Mouse (Mus musculus) C2C12 (cell line): Measurements from ENCODE around the gene Slit3.

Experiments used
- CTCF ChIP-seq: IDR thresholded peaks from one replicate; pipeline ENCODE4 v1.5.1; 2011; ENCODE audit not compliant: control insufficient read depth, insufficient read depth, insufficient read length
- MAX ChIP-seq: IDR thresholded peaks from one replicate; pipeline ENCODE4 v1.6.1; 2011; ENCODE audit warnings: mild to moderate bottlenecking, control low read depth
- MYOD1 ChIP-seq: IDR thresholded peaks from one replicate; pipeline ENCODE4 v1.6.1; 2011; ENCODE audit warnings: low read depth; ENCODE audit not compliant: control insufficient read depth, insufficient read length
- MYOG ChIP-seq: IDR thresholded peaks from one replicate; pipeline ENCODE4 v1.6.1; 2011; ENCODE audit not compliant: control insufficient read depth, insufficient read length; ENCODE audit errors: extremely low read depth
- USF1 ChIP-seq: IDR thresholded peaks from one replicate; pipeline ENCODE4 v1.6.1; 2011; ENCODE audit warnings: low read depth, mild to moderate bottlenecking, control low read depth, moderate library complexity

DNA sequence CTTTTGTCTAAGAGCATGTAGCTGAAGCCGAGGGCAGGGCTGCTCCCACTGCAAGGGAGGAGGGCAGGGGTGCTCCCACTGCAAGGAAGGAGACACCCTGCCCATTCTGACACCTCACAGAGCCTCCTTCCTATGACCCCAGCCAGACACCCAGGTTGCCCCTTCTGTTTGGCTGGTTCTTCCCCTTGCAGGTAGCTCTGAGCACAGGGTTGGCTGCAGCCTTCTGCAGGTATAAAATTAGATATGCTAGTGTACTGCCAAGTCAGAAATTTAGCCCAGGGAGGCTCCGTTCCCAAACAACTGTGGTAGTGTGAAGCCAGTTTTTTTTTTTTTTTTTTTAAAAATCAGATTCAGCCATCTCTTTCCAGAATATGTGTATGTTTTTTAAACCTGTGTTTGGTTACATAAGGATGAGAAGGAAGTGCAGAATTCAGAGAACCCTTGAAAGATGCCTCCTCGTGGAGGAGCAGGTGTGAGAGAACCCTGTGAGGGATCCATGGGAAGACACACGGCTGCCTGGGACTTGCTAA, 39.7 kb downstream of the Slit3 start:
- TF ChIP-seq USF1 (no peak), CTCF (no peak), MAX (no peak), MYOD1 (no peak), MYOG (no peak)
